Mouse (Mus musculus) skeletal muscle tissue, adult 2 months (tissue): ENCODE measurements around the gene Gm20890.
"Not testable (repeated sequence)": the region's sequence is repeated elsewhere in the genome, so short reads cannot be mapped to it uniquely, and the experiment has no call there.

Source experiments
- DNase-seq: peaks from one replicate; pipeline ENCODE4 v3.0.0-alpha.2; 2012; ENCODE audit warnings: low read depth, low spot score

The Gm20890 gene

GRCm38 (mm10) chrY:26776699-26777098, at the start of gene Gm20890:
Gene Gm20890, minus strand, starts transcription at chrY:26776799.
- DNase-seq, result not testable (repeated sequence)
